Mouse (Mus musculus) stomach, adult 2 months (tissue): ENCODE results near the gene Syce3. TPM values are rescaled to one million over a fixed set of nuclear protein-coding genes. Genes with fewer than 3 reads are reported as not detected.

Experiments
- polyA plus RNA-seq: library from polyadenylated mRNA; depleted of rRNA; stranded (reverse); fragments of >200 nt; gene quantifications from 2 replicates; pipeline ENCODE4 v1.2.3, GENCODE M21; 2012; rRNA removed

The Syce3 gene
- not detected in 2 replicates for polyA plus RNA-seq

DNA sequence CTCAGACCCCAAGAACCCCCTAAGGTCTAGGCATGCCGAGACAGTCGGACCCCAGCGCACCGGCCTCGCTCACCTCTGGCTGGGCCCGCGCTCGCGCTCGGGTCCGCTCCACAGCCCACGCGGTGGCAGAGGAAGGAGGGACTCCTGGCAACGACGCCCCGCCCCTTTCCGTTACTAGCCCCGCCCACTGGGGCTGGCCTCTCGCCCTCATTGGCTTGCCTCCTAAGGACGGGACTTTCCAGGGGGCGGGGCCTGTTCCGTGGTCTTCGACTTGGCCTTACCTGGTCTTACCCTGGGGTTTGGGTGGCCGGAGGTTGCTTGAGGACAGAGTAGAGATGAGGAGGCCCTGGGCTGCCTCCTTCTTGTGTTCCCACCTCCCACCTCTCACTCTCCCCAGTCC lies at the start of gene Syce3:
Gene Syce3 (minus strand): TSS at position 386 of the 400 bp plus-strand sequence.

DNA sequence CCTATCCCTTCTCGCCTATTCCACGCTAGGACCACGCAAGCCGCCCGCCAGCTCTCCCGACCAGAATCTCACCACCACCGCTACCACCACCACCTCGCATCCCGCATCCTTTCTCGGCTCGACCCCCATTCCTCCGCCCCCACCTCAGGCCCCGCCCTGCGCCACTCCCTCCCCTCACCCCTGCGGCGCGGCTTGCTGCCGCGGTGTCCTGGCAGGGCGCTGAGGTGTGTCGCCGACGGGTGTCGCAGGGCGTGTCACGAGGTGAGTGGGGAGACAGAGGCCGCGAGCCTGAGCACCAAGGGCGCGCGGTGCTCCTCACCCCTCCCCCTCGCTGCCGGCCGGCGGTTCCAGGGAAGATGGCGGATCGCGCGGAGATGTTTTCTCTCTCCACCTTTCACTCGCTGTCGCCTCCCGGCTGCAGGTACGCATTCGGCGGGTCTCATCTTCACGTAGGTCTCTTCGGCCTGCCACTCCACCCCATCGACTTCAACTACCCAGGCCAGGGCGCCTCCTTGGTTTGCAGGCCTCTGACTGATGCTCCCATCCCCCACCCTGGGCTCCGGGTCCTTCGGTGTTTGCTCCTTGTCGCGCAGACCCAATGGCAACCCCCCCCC lies 43.7 kb upstream of the Syce3 start, which contains the start of gene Mapk8ip2:
Gene Mapk8ip2 (plus strand): TSS at position 49 of the 614 bp plus-strand sequence.

GRCm38 (mm10) chr15:89429352-89430221 lies 19.3 kb upstream of the Syce3 start, which contains the start of the genes C730034F03Rik, Gm44502 and Chkb:
Gene C730034F03Rik (plus strand): TSS chr15:89429589.
Gene Gm44502 (minus strand): TSS chr15:89429696.
Gene Chkb (minus strand): TSS chr15:89429908.

GRCm38 (mm10) chr15:89425711-89426121 lies 15.4 kb upstream of the Syce3 start, which contains the start of gene Cpt1b:
Gene Cpt1b (minus strand): TSS chr15:89425863.

DNA sequence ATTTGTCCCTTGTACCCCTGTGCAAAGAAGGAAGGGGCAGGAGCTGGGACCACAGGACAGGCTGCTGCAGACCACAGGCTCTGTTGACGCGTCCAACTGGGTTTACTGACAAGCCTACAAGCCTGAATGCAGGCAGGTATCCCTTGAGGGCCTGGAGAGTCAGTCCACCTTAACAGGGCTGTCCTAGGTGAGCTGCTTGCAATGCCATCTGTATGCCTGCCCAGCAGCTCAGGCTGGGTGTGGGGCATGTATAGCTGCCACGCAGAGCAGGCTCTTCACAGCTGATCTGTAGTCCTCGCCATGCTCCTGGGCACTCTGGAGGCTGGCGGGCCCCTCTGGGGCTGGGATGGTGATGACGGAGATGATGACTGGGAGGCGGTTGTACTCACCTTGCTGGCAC lies 25.7 kb downstream of the Syce3 start, which contains the start of gene Klhdc7b:
Gene Klhdc7b (plus strand): TSS at position 301 of the 400 bp plus-strand sequence.

DNA sequence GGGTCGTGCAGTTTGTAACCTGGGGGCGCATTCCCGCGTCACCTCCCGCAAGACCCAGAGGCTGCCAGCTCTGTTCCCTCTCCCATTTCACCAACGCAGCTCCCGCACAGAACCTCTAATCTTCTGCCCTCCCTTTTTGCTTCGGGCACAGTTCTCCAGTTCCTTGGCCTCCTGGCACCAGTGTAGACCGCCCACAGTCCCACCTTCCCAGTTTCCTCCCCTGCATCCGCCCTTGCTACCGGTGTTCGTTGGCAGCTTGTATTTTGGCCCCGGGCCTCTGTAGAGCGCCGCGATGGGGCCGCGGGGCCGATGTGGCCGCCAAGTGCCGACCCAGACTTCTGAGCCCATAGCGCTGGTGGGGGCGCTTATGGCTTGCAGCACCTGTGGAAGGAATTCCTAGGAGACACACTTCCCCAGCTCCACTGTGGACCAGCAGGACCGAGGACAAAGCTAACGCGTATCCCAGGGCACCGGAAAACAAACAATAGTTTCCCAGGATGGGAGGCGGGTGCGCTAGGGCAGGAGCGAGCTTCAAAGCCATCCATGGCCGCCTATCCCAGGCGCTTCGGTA lies 31.4 kb downstream of the Syce3 start, which contains the start of gene Odf3b:
Gene Odf3b (minus strand): TSS at position 452 of the 571 bp plus-strand sequence.

GRCm38 (mm10) chr15:89376957-89377356 lies 33.3 kb downstream of the Syce3 start, which contains the start of gene Tymp:
Gene Tymp (minus strand): TSS chr15:89377039.

GRCm38 (mm10) chr15:89373762-89374248 lies 36.5 kb downstream of the Syce3 start, which contains the start of gene Sco2:
Gene Sco2 (minus strand): TSS chr15:89373846.

DNA sequence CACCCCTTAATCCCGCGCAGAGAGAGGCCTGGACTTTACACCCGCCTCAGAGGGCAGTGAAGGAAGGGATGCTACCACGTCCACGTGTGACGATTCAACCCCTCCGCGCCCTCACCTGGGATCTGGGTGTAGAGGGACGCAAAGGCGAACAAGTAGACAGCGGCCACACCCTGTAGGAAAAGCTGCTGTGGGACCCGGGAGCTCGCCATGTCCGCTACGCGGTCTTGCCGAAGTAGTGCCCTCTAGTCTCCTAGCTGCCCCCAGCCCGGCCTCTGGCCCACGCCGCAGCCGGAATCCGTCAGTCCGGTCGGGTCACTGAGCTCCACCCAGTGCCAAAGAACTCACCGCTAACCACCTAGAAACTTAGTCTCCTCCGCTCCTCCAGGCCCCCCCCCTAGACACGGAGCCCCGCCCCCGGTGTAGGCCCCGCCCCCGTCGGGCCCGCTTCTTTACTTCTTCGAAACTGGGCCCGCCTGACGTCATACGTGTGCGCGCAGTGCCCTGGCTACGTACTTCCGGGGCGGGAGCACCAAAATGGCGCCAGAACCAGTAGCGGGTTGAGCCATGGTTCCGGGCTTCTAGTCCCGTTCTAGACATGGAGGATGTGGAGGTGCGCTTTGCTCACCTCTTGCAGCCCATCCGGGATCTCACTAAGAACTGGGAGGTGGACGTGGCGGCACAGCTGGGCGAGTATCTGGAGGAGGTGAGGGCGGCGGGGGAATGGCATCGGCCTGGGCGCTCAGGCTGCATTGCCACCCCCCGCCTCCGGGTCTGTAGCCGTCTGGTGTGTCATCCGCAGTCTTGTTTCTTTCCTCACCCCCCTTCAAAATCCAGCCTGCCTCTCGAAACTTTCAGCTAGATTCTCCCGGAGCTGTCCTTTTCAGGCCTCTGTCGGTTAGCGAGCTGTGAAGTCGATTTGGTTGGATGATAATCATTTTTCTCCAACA lies 54.8 kb downstream of the Syce3 start, which contains the start of the genes Lmf2 and Ncaph2:
Gene Lmf2 (minus strand): TSS at position 419 of the 947 bp plus-strand sequence.
Gene Ncaph2 (plus strand): TSS at position 479 of the 947 bp plus-strand sequence.

Other genes starting within 250 kb of the Syce3 start
- 272 and 308 TPM in 2 replicates for gene Plxnb2, start 229.7 kb downstream of the Syce3 start, polyA plus RNA-seq
- 9.6 and 9.7 TPM in 2 replicates for gene Dennd6b, start 214.0 kb downstream of the Syce3 start, polyA plus RNA-seq
- 113 and 257 TPM in 2 replicates for gene Ppp6r2, start 198.9 kb downstream of the Syce3 start, polyA plus RNA-seq
- gene Sbf1, start 95.2 kb downstream of the Syce3 start, polyA plus RNA-seq = 100 and 115 TPM in 2 replicates
- 4.1 and 5.8 TPM in 2 replicates for gene Adm2, start 87.8 kb downstream of the Syce3 start, polyA plus RNA-seq
- 1.2 TPM in 1 of 2 replicates, not detected in the other for gene Miox, start 76.1 kb downstream of the Syce3 start, polyA plus RNA-seq
- gene Lmf2, start 54.8 kb downstream of the Syce3 start, polyA plus RNA-seq = 17.5 and 19.8 TPM in 2 replicates
- 88.6 and 103 TPM in 2 replicates for gene Ncaph2, start 54.8 kb downstream of the Syce3 start, polyA plus RNA-seq
- 22.5 and 28.4 TPM in 2 replicates for gene Sco2, start 36.7 kb downstream of the Syce3 start, polyA plus RNA-seq
- 2.5 and 6.6 TPM in 2 replicates for gene Tymp, start 33.5 kb downstream of the Syce3 start, polyA plus RNA-seq
- 3.9 and 4.4 TPM in 2 replicates for gene Odf3b, start 31.2 kb downstream of the Syce3 start, polyA plus RNA-seq
- gene Klhdc7b, start 25.6 kb downstream of the Syce3 start, polyA plus RNA-seq = not detected in 2 replicates
- gene Cpt1b, start 15.4 kb upstream of the Syce3 start, polyA plus RNA-seq = 1.7 and 5.0 TPM in 2 replicates
- 0.14 and 0.23 TPM in 2 replicates for gene C730034F03Rik, start 19.1 kb upstream of the Syce3 start, polyA plus RNA-seq
- 0.27 and 1.8 TPM in 2 replicates for gene Gm44502, start 19.2 kb upstream of the Syce3 start, polyA plus RNA-seq
- gene Chkb, start 19.4 kb upstream of the Syce3 start, polyA plus RNA-seq = 38.2 and 43.2 TPM in 2 replicates
- 0.69 and 0.73 TPM in 2 replicates for gene Mapk8ip2, start 43.4 kb upstream of the Syce3 start, polyA plus RNA-seq
- 15.1 and 20.1 TPM in 2 replicates for gene Arsa, start 66.9 kb upstream of the Syce3 start, polyA plus RNA-seq
- 7.6 and 8.7 TPM in 2 replicates for gene Shank3, start 89.1 kb upstream of the Syce3 start, polyA plus RNA-seq
- 0.04 and 0.43 TPM in 2 replicates for gene Acr, start 157.8 kb upstream of the Syce3 start, polyA plus RNA-seq
- gene Rabl2, start 181.4 kb upstream of the Syce3 start, polyA plus RNA-seq = 1.8 and 3.4 TPM in 2 replicates